17 mouse cellular contexts compared by ENCODE assay signal in genomic region chr8:35087070-35087469, GRCm38 (mm10).
A peak's percentile ranks its signal among the peaks of the same experiment; 100 is the strongest.
DNase-seq lines count a peak whose midpoint lies in the region; ATAC-seq and TF ChIP-seq lines count a peak whose summit lies in the region.
"Had no signal": no experiment of that assay in that cellular context is flagged by ENCODE, and none has a peak within 500 bp of the region (broad histone marks: within the 10 kb centered on the region; RNA-seq: fewer than 3 reads in every experiment).

No protein-coding gene starts in this region.

- no peaks in the 10 kb centered on the region for H3K27me3 ChIP-seq in liver, adult 2 months (ENCODE audit: control insufficient read depth, insufficient read depth, low read length)
- no peaks in the 10 kb centered on the region for H3K27me3 ChIP-seq in liver, embryonic 11.5 days (replicated peaks; ENCODE audit: control insufficient read depth, insufficient read depth, low read length)
- H3K27me3 ChIP-seq: embryonic facial prominence, embryonic 12.5 days; forebrain, embryonic 13.5 days; forebrain, embryonic 15.5 days had no signal

- no peak overlapping the region for H3K4me2 ChIP-seq in liver, embryonic 11.5 days
- H3K4me2 ChIP-seq: embryonic facial prominence, embryonic 12.5 days; forebrain, embryonic 13.5 days; forebrain, embryonic 15.5 days had no signal

- DNase-seq in cerebellum, adult 9-10 months: peak; percentile 4
- no peak for DNase-seq in cerebellum, adult 9-11 months
- peak; percentile 93 for DNase-seq in liver, adult 2 months (ENCODE audit: extremely low read depth, low read depth, low spot score)
- no peak for DNase-seq in liver, embryonic 11.5 days (ENCODE audit: low spot score)
- DNase-seq in lung, adult 18-20 months: no peak
- DNase-seq: adrenal gland, adult 2 months; adrenal gland, postnatal 10 days; adrenal gland, postnatal 25 days; cerebellum, adult 11 months; cerebellum, adult 18-20 months; cerebellum, postnatal 10 days; cerebellum, postnatal 25 days; forebrain, postnatal 0 days had no signal

- H3K27ac ChIP-seq in liver, adult 2 months (replicated peaks; ENCODE audit: insufficient read depth, low read depth, low read length): peak overlapping the region; percentile 44
- H3K27ac ChIP-seq in liver, embryonic 11.5 days (ENCODE audit: low read depth, low read length): no peak overlapping the region
- H3K27ac ChIP-seq: embryonic facial prominence, embryonic 10.5 days; embryonic facial prominence, embryonic 12.5 days; forebrain, embryonic 13.5 days; forebrain, embryonic 15.5 days had no signal

- H3K4me1 ChIP-seq in liver, adult 2 months (ENCODE audit: control insufficient read depth, insufficient read depth, low read length): peaks cover 19% of the 10 kb centered on the region
- no peaks in the 10 kb centered on the region for H3K4me1 ChIP-seq in liver, embryonic 11.5 days (replicated peaks; ENCODE audit: control insufficient read depth, insufficient read depth, low read length)
- H3K4me1 ChIP-seq: embryonic facial prominence, embryonic 10.5 days; embryonic facial prominence, embryonic 12.5 days; forebrain, embryonic 13.5 days; forebrain, embryonic 15.5 days had no signal

- no peaks in the 10 kb centered on the region for H3K9me3 ChIP-seq in liver, embryonic 11.5 days (ENCODE audit: control insufficient read depth, low read length)
- H3K9me3 ChIP-seq: embryonic facial prominence, embryonic 10.5 days; embryonic facial prominence, embryonic 12.5 days; forebrain, embryonic 13.5 days; forebrain, embryonic 15.5 days had no signal

- H3K4me3 ChIP-seq in liver, adult 2 months (ENCODE audit: insufficient read depth, low read depth, low read length): no peak overlapping the region
- H3K4me3 ChIP-seq in liver, embryonic 11.5 days (ENCODE audit: low read depth, low read length): no peak overlapping the region
- H3K4me3 ChIP-seq: embryonic facial prominence, embryonic 10.5 days; embryonic facial prominence, embryonic 12.5 days; forebrain, embryonic 13.5 days; forebrain, embryonic 15.5 days had no signal

- H3K36me3 ChIP-seq in liver, adult 2 months (ENCODE audit: control insufficient read depth, insufficient read depth, low read length): no peaks in the 10 kb centered on the region
- no peaks in the 10 kb centered on the region for H3K36me3 ChIP-seq in liver, embryonic 11.5 days (ENCODE audit: control insufficient read depth, insufficient read depth, low read length)
- H3K36me3 ChIP-seq: embryonic facial prominence, embryonic 10.5 days; embryonic facial prominence, embryonic 12.5 days; forebrain, embryonic 15.5 days had no signal

- 34% methylated on average over 2 of the region's 2 CpGs for WGBS in liver, adult 2 months
- 85% methylated on average over 2 of the region's 2 CpGs for WGBS in liver, embryonic 11.5 days

- no peaks in the 10 kb centered on the region for H3K79me2 ChIP-seq in liver, adult 2 months (ENCODE audit: control insufficient read depth, insufficient read depth, low read length)

- no peak for ATAC-seq in liver, embryonic 11.5 days (replicated peaks; ENCODE audit: low FRiP score)
- ATAC-seq: forebrain, embryonic 13.5 days; forebrain, embryonic 15.5 days; forebrain, postnatal 0 days had no signal

- TF ChIP-seq POLR2A in liver, adult 2 months (IDR thresholded peaks at IDR 0.05; ENCODE audit: extremely low read depth, insufficient read depth, low read length): no peak

- no peak for TF ChIP-seq CTCF in liver, adult 2 months (IDR thresholded peaks at IDR 0.05; ENCODE audit: low read depth, low read length)

- H3K9ac ChIP-seq in liver, adult 2 months (ENCODE audit: low read depth, low read length): no peak overlapping the region
- no peak overlapping the region for H3K9ac ChIP-seq in liver, embryonic 11.5 days (ENCODE audit: low read depth, low read length)
- H3K9ac ChIP-seq: embryonic facial prominence, embryonic 12.5 days; forebrain, embryonic 13.5 days; forebrain, embryonic 15.5 days; forebrain, postnatal 0 days had no signal

Comparison
In these comparisons a context has a peak if more than half of its experiments do, and no peak if none do; other contexts are left out.
1. DNase-seq: peak in cerebellum, adult 9-10 months (single experiment) and liver, adult 2 months (single experiment); none in cerebellum, adult 9-11 months (single experiment), liver, embryonic 11.5 days (single experiment) and lung, adult 18-20 months (0 of 2).